Mouse (Mus musculus) cerebellum, postnatal 36 days (tissue): Measurements from ENCODE around the gene Ndufb7.
A peak's percentile ranks its signal among the peaks of the same experiment; 100 is the strongest.
"Not testable (repeated sequence)": the region's sequence is repeated elsewhere in the genome, so short reads cannot be mapped to it uniquely, and the experiment has no call there.

Experiments used
- DNase-seq, 2 experiments: peaks; one replicate each; pipeline ENCODE4 v3.0.0; 2021 to 2022; ENCODE audit warnings: mixed read lengths in 2 of 2

Ndufb7 gene

DNA sequence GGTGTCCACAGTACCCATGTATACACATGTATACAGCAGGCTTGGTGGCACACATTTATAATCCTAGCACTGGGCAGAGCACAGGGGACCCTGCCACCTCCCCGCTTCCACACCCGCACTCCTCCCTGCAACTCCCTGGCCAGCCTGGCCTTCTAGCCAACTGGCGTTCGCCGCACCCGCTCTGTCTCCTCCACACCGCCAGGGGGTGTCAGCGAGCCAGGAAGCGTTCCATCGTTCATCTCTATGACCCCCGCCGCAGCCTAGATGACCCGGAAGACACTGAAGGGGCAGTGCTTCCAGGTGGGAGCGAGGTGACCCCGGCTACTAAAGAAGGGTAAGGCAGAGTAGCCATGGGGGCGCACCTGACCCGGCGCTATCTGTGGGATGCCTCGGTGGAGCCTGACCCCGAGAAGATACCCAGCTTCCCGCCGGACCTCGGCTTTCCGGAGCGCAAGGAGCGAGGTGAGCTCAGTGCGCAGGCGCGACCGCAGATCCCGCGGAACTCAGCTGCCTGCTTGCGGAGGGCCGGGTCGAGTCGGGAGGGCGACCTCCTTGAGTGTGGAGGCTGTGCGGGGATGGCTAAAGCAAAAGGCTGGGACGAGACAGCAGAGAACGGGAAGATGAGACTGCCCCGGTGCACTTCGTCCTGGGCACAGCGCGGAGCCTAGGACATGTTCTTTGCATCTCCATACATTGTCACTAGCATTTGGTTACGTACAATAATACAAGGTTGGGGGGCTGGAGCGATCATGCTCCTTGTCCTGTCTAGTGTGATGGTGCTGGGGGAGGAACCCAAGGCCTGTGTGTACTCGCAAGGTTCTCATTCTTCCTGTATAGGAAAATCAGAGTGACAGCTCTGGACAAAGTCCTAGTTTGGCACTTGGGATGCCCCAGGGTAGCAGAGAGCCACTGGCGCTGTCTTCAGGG lies at the start of gene Ndufb7:
Gene Ndufb7, plus strand, starts transcription at position 203 of the 927 bp plus-strand sequence.
- peak; percentile 98 for DNase-seq

DNA sequence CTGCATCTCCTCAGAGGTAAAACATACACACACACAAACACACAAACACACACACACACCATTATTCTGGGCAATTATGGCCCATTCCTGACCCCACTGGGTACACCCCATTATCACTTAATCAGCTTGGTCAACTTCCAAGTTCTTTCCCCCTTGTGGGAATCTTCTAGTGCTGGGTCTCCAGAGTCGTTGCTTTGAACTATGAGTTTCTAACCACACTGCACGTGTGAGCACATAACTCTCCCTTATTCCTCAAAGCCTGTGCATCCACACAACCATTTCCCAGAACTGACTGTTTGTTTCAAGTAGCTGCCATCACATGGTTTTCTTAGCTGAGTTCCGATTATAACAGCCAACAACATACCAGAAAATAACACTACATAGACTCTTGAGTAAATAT lies 46.0 kb upstream of the Ndufb7 start:
- DNase-seq = no peak

DNA sequence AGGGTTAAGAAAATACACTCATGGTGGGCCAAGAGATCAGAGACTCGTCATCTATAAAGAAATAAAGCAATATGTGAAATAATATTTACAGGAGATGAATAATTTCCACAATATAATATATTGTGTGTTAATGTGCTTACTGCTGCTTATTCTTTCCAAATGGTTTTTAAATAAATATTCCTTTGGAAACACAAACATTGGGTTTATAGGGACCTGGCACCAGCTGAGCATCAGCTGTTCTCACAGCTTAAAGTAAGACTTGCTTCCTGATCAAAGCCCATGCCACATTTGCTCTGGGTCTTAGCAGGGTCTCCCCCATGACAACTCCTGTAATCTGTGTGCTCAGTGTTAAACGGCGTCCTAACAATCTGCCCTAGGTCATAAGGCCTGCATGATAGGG lies 45.6 kb upstream of the Ndufb7 start:
- not testable (repeated sequence) for DNase-seq

DNA sequence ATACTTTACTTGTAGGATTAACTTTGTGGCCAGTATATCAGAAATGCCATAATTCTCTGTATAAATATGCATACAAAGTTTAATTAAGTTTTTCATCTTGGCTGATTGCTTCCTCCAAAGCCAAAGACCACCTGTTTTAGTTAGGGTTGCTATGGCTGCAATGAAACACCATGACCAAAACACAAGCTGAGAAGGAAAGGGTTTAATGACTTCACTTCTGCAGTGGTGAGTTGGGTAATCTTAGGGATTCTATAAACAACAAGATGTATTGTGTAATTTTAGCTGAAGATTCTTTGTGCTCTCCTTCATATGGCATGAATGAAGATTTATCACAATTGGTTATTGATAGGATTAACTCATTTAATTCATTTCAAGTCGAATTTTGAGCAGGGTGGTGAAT lies 45.2 kb upstream of the Ndufb7 start:
- no peak for DNase-seq

DNA sequence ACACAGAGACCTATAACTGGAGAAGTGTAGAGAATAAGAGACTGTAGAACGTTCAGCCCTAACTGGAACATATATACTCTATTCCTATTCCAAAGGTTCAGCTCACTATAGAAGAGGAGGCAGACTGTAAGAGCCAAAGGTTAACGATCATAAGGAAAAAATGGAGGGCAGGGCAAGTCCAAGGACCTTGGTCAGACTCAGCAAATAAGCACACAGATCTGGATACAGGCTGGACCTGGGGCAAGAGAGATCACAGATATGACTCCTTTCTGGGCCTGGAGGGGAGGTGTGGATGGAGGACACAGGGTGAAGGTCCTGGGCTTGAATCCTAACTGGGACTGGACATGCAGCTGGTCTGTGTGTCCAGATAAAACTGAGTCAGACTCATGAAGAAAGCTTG lies 31.7 kb upstream of the Ndufb7 start:
- DNase-seq = no peak

DNA sequence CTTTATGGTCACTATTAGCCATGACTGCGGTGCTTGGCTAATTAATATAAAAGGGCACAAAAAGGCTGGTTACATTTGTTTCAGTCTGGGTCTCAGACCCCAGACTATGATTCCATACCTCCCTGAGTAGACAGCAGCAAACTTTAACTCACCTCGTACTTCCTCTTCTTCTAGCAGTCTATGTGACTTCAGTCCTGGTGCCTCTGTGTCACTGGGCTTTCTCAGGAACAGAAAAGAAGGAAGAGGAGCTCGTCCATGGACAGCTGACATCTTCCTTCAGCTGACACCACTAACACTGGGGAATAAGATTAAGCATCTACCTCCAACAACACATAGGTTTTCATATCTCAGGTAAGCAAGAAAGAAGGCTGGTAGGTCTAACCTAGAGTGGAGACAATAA lies 30.7 kb upstream of the Ndufb7 start, which contains the start of gene Olfr370:
Gene Olfr370, plus strand, starts transcription at position 45 of the 400 bp plus-strand sequence.
- no peak for DNase-seq

DNA sequence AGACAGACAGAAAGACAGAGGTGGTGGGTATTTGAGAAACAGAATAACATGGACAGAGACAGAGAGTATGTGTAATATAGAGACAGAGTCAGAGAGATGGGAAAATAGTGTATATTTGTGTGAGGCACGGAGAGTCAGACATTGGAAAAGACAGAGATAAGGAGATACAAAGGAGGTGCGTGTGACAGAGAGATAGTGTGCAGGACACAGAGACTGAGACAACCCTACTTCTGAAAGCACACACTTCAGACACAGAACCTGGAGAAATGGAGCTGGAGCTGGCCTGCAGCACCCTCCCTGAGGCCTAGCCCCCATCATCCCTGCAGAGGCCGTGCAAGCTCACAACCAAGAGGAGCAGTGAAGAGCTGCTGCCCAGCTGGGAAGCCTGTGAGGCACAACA lies 3.8 kb upstream of the Ndufb7 start:
- DNase-seq = no peak

DNA sequence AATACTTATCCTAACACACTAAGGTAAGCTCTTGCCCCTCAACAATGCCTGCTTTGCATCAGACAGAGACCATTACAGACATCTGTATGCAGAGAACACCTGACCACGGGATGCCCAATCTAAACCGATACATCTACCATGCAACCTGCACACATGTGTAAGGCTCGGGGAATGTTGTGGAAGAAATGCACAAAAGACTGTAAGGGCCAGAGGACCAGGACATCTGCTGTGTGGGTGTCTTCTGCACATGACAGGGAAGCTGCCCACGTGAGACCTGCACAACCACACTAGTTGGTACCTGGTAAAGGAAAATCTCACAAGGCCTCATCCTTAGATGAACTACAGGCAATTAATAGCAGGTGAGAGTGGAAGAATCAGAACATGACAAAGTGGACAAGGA lies 3.2 kb upstream of the Ndufb7 start:
- DNase-seq = no peak

DNA sequence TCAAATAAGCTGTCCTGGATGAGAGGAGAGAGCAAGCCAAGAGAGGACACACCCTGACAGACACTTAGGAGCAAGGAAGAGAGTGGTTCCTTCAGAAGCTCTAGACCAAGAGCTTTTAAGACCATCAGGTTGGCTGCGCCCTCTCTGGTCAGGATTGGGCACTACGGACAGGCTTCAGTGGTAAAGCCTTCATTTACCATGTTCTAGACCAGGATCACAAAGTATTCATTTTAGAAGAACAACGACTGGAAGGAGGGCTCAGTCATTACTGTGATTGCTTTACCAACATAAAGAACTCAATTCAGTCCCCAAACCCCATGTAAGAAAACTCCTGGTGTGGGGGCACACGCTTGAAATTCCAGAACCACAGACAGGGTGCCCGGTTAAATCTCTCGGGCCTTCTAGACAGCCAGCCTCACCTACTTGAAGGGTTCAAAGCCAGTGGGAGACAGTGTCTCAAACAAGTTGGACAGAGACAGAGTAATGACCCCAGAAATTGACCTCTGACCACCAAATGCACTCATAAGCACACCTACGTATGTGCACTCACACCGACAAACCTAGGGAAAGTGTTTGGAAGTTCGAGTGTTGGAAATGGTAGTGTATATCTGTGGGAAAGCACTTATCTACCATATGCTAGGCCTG lies 618 bp upstream of the Ndufb7 start:
- DNase-seq = peak; percentile 18 to 24

DNA sequence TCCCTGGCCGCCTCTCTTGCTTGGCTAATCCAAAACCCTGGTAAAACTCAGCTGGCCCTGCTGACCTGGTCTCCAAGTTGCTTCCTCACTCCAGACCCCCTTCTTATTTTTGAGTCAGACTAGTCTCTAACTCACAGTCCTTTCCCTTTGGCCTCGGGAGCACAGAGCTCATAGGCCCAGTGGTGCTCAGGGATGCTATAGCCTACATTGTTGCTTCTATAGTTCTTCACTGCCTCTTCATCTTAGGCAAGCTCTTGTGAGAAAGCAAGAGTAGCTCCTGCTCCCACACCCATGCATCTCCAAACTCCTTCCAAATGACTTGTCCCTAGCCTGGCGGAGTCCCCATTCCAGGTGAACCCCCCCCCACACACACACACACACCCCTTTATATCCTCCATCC lies 1.2 kb downstream of the Ndufb7 start:
- no peak for DNase-seq

DNA sequence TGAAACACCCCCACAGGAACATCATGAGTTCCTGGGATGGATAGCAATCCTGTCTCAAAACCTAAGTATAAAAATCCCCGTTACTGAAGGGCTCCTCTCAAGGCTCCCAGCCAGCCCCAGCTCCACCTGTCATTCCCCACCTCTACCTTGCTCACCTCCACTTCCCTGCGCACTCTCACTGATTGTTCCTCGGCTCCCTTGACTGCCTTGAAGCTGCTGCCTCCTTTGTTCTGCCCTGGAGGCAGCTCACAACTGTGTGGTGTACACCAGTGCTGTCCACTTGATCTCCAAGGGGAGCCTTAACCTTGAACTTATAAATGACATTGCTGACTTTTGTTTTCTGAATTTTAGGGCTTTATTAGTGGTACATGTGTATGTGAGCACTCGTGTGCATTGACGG lies 1.7 kb downstream of the Ndufb7 start:
- DNase-seq = no peak

DNA sequence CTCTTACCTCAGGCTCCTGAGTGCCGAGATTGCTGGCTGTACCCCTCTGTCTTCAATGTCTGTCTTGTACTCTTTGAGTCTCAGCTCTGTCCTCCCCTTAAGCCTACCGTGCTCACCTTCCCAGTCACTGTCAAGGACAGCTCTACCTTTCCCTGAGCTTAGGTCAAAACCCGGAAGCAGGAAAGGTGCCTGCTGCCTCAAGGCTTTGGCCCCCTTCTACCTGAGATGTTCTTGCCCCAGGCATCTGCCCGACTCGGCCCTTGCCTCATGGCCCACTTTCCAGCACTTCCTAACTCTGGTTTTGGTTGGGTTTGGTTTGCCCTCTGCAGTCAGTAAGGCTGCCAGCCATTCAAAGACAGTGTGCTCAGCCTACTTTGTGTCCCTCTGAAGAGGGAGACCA lies 2.3 kb downstream of the Ndufb7 start:
- no peak for DNase-seq

DNA sequence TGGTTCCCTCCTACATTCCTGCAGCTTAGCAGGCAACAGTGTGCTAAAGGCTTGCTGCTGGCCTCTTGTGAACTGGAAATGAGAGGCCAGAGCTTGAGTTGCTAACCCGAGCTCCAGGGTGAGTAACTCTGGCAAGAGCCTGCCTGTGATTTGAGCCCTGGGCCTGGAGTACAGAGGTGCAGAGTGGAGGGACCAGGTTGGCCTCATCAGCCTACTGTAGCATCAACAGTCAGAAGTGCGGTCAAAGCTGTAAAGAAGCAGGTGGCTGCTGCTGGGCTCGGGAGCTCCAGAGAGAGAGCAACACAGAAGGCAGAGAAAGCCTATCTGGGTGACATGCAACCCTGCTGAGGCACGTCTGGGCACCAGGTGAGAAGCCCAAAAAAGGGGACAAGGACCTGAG lies 2.7 kb downstream of the Ndufb7 start:
- peak in 1 of 2 experiments; percentile 4 for DNase-seq

DNA sequence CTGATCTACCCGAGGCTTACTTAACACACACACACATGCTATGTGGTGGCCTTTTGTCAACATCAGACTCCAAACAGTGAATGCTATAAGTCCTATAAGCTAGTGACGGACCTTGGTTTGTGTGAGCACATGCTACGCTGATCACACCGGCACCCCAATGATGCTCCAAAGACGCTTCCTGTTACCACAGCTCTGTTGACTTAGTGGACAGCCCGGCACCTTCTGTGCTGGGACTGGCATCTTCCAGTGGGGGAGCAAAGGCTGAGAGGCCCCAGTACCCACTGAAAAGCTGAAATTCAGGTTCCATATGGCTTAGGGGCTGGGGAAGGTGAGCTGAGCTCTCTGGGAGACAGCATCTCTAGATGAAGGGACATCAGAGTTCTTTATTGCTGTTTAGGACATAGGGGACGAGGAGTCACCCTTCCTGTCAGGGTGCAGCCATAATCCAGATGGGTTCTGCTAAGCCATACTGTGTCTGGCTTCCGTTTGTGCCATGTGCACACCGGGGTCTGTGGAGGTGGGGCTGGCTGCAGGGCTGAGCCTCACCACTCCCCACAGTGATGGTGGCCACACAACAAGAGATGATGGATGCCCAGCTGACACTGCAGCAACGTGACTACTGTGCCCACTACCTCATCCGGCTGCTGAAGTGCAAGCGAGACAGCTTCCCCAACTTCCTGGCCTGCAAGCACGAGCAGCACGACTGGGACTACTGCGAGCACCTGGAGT lies 4.0 kb downstream of the Ndufb7 start:
- DNase-seq = no peak

DNA sequence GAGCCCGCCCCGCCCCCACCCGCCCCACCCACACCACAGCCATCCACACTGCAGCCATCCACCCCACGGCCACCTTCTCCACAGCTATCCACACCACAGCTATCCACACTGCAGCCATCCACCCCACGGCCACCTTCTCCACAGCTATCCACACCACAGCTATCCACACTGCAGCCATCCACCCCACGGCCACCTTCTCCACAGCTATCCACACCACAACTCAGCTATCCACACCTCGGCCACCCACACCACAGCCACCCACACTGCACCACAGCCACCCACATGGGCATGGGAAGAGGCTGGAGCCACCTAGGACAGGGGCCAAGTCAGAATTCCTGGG lies 4.5 kb downstream of the Ndufb7 start:
- DNase-seq = not testable (repeated sequence)

DNA sequence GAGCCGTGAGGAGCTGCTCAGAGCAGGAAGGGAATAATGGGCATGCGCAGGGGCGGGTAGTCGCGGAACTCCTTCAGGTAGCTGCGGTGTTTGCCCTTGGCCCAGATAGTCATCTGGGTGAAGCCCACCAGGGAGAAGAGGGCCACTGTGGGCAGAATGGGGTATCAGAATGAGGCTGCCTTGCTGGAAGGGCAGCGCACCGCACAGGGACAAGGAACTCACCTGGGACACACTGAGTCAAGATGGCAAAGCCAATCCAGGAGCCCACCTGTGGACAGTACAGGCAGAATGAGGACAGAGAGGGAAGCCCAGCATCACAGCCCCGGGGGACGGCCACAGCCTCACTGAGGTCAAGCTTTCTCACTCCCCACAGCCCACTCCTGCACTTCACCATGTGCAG lies 5.3 kb downstream of the Ndufb7 start:
- no peak for DNase-seq

DNA sequence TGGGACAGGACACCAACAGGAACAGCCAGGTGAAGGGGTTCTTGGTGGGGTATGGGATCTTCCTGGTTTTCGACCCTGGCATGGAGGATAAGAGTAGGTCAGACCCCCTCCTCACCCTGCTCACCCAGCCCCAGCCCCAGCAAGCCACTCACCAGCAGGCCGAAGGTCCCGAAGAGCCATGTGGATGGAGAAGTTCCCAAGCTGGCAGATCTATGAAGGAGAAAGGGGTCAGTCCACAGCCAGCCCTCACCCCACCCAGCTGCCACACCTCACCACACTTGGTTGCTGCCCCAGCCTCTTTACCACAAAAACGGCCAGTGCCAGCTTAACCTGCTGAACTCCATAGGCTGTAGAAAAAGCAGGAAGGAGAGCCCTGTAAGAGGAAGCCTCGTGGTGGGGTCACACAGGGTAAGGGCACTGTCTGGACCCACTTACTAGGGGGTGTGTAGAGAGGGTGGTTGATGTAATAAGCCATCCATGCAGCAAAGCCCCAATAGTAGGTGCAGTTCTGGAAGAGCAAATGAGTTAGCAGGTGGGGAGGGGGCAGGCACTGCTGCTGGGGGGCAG lies 5.9 kb downstream of the Ndufb7 start:
- DNase-seq = peak in 1 of 2 experiments; percentile 2

DNA sequence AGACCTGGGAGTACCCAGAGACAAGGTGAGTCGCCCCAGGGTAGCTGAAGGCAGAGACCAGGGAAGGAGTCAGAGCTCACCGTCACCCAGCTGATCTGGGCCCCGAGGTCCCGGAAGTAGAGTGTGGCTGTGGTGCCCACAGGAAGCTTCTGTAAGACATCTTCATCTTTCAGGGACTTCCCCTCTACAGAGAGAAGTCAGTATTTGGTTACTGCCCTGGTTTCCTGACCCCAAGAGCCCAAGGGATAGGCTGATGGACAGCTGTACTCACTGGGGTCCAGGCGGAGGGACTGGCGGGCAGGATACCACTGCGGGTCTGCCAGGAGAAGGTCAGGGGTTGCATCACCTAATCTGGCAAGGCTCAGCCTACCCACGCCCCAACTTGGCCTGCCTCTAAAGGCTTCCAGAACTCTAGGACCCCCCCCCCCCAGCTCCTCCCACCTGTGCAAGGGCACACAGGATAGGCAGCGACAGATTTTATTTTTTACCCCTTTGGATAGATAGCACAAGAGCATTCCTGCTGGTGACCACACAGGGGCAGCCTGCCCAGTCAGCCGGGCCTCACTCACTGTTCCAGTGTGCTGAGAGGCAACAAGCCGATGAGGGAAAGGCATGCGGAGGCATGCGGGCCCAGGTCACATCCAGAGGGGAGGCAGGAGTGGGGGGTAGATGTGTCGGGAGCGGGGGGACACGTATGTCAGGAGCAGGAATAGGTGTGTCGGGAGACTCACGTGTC lies 6.8 kb downstream of the Ndufb7 start:
- DNase-seq = peak in 1 of 2 experiments; percentile 9

DNA sequence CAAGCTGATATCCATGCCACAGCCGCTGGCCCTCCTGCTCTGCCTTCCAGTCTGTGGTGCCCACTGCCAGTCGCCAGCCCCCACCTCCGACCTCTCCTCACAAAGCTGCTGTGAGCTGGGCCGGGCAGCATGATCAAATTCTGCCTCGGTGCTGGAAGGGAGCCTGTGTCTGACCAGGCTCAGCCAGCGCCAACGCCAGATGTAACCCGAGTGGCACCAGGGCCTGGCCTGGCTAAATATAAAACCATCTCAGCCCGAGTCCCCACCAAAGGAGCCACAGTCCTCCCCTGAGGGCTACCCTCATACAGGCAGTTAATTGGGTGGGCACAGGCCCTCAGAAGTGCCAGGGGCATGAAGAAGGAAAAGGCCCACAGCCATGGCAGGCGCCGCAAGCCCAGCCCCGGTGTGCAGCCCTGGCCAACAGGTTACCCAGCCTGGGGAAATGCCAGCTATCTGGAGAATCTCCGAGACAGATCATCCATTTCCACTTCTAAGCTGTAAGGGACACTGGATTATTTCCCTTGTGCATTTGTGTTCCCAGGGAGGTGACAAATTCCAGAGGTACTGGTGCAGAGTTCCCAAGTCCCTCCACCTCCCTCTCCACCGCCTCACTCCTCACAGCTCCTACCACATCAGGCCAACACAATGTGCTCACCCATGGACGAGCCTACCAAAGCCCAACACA lies 8.3 kb downstream of the Ndufb7 start:
- DNase-seq = peak in 1 of 2 experiments; percentile 35

DNA sequence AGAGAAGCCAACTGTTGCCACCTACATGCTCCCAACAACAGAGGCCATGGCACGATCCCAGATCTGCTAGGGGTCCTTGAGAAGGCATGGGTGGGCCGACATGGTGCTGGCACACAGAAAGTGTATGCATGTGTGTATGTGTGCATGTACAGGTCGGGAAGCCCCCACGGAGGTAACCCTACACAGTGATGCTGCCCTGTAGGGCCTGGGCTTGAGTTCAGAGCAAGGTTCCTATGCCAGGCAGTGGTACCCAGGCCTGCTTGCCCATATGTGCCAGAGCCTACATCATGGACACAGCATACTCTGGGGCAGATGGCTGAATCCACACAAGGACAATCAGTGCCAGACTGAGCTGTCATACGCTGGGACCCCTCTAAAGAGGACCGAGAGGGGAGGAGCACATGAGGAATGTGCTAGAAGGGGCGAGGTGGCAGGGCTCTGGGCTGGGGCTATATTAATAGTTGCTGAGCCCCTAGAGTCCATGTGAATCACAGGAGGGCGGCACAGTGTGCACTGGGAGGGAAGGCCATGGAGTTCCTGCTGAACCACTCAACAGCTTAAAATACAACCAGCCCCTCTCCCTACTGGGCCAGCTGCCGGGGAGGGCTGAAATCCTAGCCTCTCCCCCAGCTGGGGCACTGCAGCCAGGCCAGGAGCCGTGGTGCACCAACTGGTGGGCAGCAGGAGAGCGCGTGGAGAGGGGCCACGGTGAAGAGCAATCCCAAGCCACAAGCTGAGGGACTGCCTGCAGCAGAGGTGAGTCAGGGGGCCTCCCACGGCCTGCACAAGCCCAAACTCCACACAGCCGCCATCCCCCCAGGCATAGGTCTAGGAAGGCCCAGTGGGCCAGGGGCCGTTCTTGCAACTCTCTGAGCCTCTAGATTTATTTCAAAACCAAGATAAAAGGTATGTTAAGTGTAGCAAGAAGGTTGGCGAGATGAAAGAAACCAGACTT lies 9.4 kb downstream of the Ndufb7 start:
- peak in 1 of 2 experiments; percentile 19 for DNase-seq

DNA sequence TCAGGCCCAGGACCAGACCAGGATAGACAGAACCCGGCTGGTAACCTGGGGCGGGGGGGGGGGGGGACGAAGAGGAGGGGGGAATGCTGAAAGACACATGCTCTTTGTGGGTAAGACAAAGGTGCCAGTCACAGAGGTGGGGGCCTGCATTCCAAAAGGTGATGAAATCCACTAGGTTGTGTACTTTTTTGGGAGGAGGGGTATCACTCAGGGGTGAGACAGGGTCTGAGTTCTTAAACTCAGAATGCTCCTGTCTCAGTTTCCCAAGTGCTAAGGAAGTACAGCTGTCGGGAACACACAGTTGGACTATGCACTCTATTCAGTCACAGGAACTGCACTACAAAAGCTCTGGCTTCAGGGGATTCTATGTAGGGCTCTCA lies 10.0 kb downstream of the Ndufb7 start:
- DNase-seq = no peak
